Mouse (Mus musculus) bone marrow macrophage, adult 2 months (primary cell): ENCODE measurements around the gene Dguok.

Source experiments
- CTCF ChIP-seq: IDR thresholded peaks from 2 replicates; pipeline ENCODE4 v1.5.1; 2012; ENCODE audit warnings: low read depth, mild to moderate bottlenecking, low read length, moderate library complexity
- POLR2A ChIP-seq: IDR thresholded peaks from 2 replicates; pipeline ENCODE4 v1.6.1; 2012; ENCODE audit warnings: mild to moderate bottlenecking, low read depth, low read length, borderline replicate concordance

DNA sequence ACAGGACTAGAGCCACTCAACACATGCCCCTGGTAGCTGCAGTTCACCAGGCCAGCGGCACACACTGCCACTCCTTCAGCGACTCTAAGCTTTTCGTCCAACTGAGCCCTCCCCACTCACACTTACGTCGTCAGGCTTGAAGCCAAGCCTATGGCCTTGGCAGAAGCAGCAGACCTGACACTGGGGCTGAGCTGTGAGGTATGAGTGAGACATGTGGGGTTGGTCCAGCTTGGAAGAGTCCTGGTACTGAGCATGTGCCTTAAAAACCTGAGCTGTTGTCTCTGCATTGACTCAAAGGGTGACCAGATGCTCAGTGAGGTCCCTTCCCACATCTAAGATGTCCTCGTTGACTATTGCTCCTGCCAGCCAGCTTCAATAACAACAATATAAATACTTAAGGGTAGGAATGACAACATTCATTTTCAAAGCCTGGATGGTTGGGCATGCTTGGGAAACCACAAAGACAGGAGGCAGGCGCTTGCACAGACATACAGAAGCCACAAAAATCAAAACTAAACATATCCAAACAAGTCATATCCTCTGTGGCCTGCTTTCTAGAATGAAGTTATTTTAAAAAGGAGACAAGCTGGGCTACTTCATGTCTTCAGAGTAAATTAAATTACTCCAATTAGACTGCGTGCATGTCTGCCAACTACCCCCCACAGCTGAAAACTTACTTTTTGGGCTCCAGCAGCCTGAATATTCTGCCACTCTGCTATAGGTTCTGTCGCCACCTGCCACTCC is 10.6 kb downstream of the Dguok start:
- TF ChIP-seq CTCF (no peak), POLR2A (no peak)
